Mouse (Mus musculus) brain, embryonic 14.5 days (tissue): ENCODE measurements around the gene Arhgef15.
A peak's percentile ranks its signal among the peaks of the same experiment; 100 is the strongest.

Experiments
- CTCF ChIP-seq: fragments of 200-500 bp; IDR thresholded peaks from 2 replicates; pipeline ENCODE4 v1.5.1; 2012; ENCODE audit warnings: inconsistent platforms, mild to moderate bottlenecking, moderate library complexity, borderline replicate concordance; ENCODE audit not compliant: insufficient read depth, insufficient read length; ENCODE audit errors: extremely low read depth
- POLR2A ChIP-seq: fragments of 200-500 bp; IDR thresholded peaks from 2 replicates; pipeline ENCODE4 v1.6.1; 2012; ENCODE audit warnings: mild to moderate bottlenecking, inconsistent platforms, borderline replicate concordance; ENCODE audit not compliant: poor library complexity, insufficient read depth, insufficient read length, severe bottlenecking; ENCODE audit errors: extremely low read depth

DNA sequence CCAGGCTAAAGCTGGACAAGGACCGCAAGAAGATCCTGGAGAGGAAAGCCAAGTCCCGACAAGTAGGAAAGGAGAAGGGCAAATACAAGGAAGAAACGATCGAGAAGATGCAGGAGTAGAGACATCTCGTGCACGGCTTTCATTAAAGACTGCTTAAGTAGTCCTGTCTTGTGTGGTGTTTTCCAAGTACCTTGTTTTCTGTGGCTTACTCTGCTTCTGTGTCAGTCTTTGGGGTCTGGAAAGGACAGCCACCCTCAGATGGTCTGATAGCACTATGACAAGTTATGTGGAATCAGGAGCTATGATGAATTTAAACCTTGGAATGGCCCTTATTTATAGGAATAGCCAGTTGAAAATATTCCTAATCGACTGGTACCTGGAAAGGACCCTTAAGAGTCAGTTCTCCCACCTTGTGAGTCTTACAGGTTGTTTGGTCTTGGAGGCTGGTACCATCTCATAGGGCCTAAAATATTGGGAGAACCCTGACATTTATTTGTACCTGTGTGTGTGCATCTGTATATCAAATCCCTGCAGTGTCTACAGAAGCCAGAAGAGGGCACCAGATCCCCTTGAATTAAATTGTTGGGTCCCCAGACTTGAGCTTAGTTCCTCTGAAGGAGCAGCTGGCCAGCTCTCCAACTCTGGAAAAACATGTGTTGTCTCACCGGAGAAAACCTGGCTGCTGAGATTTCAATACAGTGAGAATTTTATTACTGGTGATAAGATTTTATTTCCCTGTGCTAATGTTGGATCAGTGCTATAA is 52.7 kb downstream of the Arhgef15 start:
- TF ChIP-seq CTCF (peak; percentile 73; the same call in 1 of the 2 replicates), POLR2A (no peak)
